Mouse (Mus musculus): ENCODE measurements around the gene Ttc13. TPM values are rescaled to one million over a fixed set of nuclear protein-coding genes. Genes with fewer than 3 reads are reported as not detected.

Ttc13 gene
- total and polyA plus RNA-seq, 2 experiments from 2014 or later: 15.3 to 15.7 TPM

DNA sequence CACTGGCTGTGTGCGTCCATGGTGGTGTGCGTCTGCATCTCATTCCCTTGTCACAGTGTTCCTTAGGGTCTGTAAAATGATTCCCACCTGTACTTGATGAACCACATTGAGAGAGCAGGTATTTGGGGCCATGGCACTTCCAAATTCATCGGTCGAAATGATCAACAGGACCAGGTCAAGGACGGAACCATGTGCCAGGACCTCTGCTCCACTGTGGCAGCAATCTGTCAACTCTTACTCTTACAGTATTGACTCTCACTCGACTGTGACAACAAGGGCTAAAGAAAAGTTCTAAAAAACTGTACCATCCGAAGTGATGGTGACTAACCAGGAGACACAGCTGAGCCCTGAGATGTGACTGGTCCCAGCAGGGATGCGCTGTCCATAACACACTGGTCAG lies 33.7 kb upstream of the Ttc13 start:
- ATAC-seq (ENCODE audit: insufficient read depth, low read depth): no peak
- TF ChIP-seq CTCF (IDR thresholded peaks at IDR 0.05; ENCODE audit: low read depth) (no peak), EP300 (IDR thresholded peaks at IDR 0.05; ENCODE audit: low read depth) (no peak)
- WGBS: 87% methylated on average over 8 of the region's 8 CpGs

DNA sequence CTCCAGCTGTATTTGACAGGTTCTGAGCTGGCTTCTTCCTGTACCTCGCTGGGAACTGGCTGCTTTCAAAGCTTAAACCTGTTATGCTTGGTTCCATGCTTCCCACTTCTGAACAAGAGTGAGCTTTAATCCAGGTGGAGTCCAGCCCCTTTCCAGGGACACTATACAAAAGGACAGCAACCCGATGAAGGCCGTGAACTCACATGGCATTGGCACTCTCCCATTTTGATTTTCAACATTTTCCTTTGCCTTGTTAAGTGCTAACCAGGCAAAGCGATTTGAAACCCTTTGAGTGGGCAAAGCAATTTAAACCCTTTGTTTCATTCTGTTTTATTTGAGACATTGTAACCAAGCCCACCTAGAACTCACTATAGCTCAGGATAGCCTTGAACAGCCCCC lies 33.0 kb upstream of the Ttc13 start:
- Histone ChIP-seq H3K9me3 (replicated peaks; ENCODE audit: control insufficient read depth, low read length) (no peaks in the 10 kb centered on the region), H3K4me3 (ENCODE audit: low read depth, low read length) (no peak overlapping the region), H3K4me2 (ENCODE audit: low read depth, low read length) (no peak overlapping the region), H3K27me3 (ENCODE audit: control insufficient read depth, insufficient read depth, low read length) (peaks cover 35% of the 10 kb centered on the region), H3K9ac (replicated peaks; ENCODE audit: low read depth, low read length) (no peak overlapping the region), H3K4me1 (ENCODE audit: control insufficient read depth, insufficient read depth) (no peaks in the 10 kb centered on the region), H3K36me3 (replicated peaks; ENCODE audit: control insufficient read depth, insufficient read depth, low read length) (no peaks in the 10 kb centered on the region), H3K27ac (ENCODE audit: low read depth) (no peak overlapping the region)
- 49% methylated on average over 4 of the region's 4 CpGs for WGBS
- no peak for ATAC-seq (ENCODE audit: insufficient read depth, low read depth)
- TF ChIP-seq EP300 (IDR thresholded peaks at IDR 0.05; ENCODE audit: low read depth): no peak
- TF ChIP-seq CTCF (IDR thresholded peaks at IDR 0.05; ENCODE audit: low read depth): no peak
- DNase-seq (ENCODE audit: low spot score): no peak

More for the DNA sequence above, 33.7 kb upstream of the Ttc13 start:
- H3K9ac ChIP-seq (replicated peaks; ENCODE audit: low read depth, low read length): no peak overlapping the region
- H3K4me2 ChIP-seq (ENCODE audit: low read depth, low read length): no peak overlapping the region
- no peak for DNase-seq (ENCODE audit: low spot score)
- H3K4me3 ChIP-seq (ENCODE audit: low read depth, low read length): no peak overlapping the region
- no peaks in the 10 kb centered on the region for H3K9me3 ChIP-seq (replicated peaks; ENCODE audit: control insufficient read depth, low read length)
- no peaks in the 10 kb centered on the region for H3K4me1 ChIP-seq (ENCODE audit: control insufficient read depth, insufficient read depth)
- H3K27me3 ChIP-seq (ENCODE audit: control insufficient read depth, insufficient read depth, low read length): peaks cover 28% of the 10 kb centered on the region
- no peaks in the 10 kb centered on the region for H3K36me3 ChIP-seq (replicated peaks; ENCODE audit: control insufficient read depth, insufficient read depth, low read length)
- no peak overlapping the region for H3K27ac ChIP-seq (ENCODE audit: low read depth)

DNA sequence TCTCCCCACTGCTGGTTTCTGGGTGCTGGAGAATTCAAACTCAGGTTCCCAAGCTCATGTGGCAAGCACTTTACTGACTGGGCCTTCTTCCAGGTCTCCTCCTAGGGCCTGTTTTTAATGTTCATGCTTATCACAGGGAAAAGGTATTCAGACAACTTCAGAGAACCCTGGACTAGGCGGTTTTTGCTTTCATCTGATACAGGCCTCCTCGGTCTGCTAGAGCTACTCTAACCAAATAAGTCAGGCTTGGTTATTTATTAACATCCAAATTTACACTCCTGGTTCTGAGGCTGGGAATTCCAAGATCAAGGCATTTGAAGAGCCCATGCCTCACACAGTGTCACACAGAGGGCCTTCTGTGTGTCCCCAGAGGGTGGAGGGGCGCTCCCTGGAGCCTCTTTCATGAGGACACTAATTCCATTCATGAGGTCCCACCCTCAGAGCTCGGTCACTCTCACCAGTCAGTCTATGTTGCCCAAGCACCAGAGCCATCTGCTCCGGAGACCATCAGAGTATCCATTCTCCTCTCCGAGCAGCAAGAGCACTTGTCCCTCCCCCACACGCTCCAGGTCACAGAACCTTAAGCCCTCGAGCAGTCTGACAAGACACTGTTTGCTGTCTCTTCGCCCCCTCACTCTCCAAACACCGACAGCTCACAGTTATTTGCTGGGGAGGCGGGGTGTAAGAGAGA lies 32.5 kb upstream of the Ttc13 start:
- H3K4me2 ChIP-seq (ENCODE audit: low read depth, low read length): no peak overlapping the region
- ATAC-seq (ENCODE audit: insufficient read depth, low read depth) (no peak), DNase-seq (ENCODE audit: low spot score) (no peak)
- H3K9ac ChIP-seq (replicated peaks; ENCODE audit: low read depth, low read length): no peak overlapping the region
- H3K4me3 ChIP-seq (ENCODE audit: low read depth, low read length): no peak overlapping the region
- H3K4me1 ChIP-seq (ENCODE audit: control insufficient read depth, insufficient read depth): no peaks in the 10 kb centered on the region
- no peaks in the 10 kb centered on the region for H3K9me3 ChIP-seq (replicated peaks; ENCODE audit: control insufficient read depth, low read length)
- no peak for TF ChIP-seq CTCF (IDR thresholded peaks at IDR 0.05; ENCODE audit: low read depth)
- TF ChIP-seq EP300 (IDR thresholded peaks at IDR 0.05; ENCODE audit: low read depth): no peak
- no peak overlapping the region for H3K27ac ChIP-seq (ENCODE audit: low read depth)
- peaks cover 35% of the 10 kb centered on the region for H3K27me3 ChIP-seq (ENCODE audit: control insufficient read depth, insufficient read depth, low read length)
- H3K36me3 ChIP-seq (replicated peaks; ENCODE audit: control insufficient read depth, insufficient read depth, low read length): no peaks in the 10 kb centered on the region
- whole genome bisulfite sequencing: 27% methylated on average over 11 of the region's 11 CpGs

DNA sequence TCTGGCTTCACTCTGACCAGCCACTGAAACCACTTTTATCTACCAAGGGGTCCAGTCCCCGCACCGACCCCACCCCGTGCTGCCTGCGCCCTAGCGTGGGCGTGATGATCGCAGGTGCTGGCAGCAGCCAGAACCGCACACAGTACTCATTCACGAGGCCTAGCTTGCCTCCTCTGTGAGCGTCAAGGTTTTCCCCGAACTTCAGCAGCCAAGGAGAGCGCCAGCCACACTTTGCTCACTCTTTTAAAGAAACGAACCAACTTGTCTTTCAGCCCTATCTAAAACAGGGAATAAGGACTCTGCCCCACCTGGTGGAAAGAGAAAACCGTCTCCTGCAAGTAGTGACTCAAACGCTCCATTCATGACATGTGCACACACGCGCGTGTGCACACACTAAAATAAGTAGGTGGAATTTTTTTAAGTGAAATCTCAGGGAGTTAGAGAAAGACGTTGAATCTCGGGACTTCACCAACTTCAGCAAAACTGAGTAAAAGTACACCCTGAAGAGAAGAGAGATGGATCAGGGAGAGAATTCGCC lies 30.6 kb upstream of the Ttc13 start:
- DNase-seq (ENCODE audit: low spot score): no peak
- Histone ChIP-seq H3K4me1 (ENCODE audit: control insufficient read depth, insufficient read depth) (no peaks in the 10 kb centered on the region), H3K9me3 (replicated peaks; ENCODE audit: control insufficient read depth, low read length) (no peaks in the 10 kb centered on the region), H3K9ac (replicated peaks; ENCODE audit: low read depth, low read length) (no peak overlapping the region), H3K36me3 (replicated peaks; ENCODE audit: control insufficient read depth, insufficient read depth, low read length) (no peaks in the 10 kb centered on the region), H3K27me3 (ENCODE audit: control insufficient read depth, insufficient read depth, low read length) (peaks cover 35% of the 10 kb centered on the region), H3K27ac (ENCODE audit: low read depth) (no peak overlapping the region), H3K4me2 (ENCODE audit: low read depth, low read length) (no peak overlapping the region), H3K4me3 (ENCODE audit: low read depth, low read length) (no peak overlapping the region)
- TF ChIP-seq EP300 (IDR thresholded peaks at IDR 0.05; ENCODE audit: low read depth): no peak
- TF ChIP-seq CTCF (IDR thresholded peaks at IDR 0.05; ENCODE audit: low read depth): no peak
- no peak for ATAC-seq (ENCODE audit: insufficient read depth, low read depth)
- WGBS: 53% methylated on average over 21 of the region's 21 CpGs

DNA sequence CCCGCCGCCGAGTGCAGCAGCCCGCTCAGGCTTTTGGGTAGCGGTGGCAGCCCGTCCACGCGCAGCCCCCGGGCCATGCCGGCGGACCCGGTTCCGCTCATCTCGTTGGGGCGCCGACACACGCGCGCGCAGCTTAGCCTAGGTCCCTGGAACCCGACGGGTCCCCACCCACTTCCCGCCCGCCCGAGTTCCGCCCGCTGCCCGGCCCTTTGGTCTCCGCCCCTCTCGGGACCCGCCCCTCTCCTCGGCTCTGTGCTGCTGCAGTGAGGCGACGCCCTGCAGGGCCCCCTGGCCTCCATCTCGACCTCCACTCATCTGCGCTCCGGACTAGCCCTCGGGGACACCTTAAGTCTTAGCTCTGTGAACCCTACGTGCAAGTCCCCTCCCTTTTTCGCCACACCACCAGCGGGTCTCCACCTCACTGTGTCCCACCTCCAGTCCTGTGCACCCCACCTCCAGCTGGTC lies 30.0 kb upstream of the Ttc13 start, which contains the start of gene Fam89a:
TSS of gene Fam89a (minus strand) at position 124 of the 465 bp plus-strand sequence.
- H3K4me1 ChIP-seq (ENCODE audit: control insufficient read depth, insufficient read depth): no peaks in the 10 kb centered on the region
- H3K4me2 ChIP-seq (ENCODE audit: low read depth, low read length): peak within 1 kb of the TSS; percentile 96
- under 1% methylated on average over 37 of the region's 41 CpGs for WGBS
- peak within 1 kb of the TSS; percentile 71 for H3K4me3 ChIP-seq (ENCODE audit: low read depth, low read length)
- peak within 1 kb of the TSS; percentile 33; the same call in 1 of the 2 replicates for H3K9ac ChIP-seq (replicated peaks; ENCODE audit: low read depth, low read length)
- H3K27me3 ChIP-seq (ENCODE audit: control insufficient read depth, insufficient read depth, low read length): peaks cover 35% of the 10 kb centered on the region
- no peaks in the 10 kb centered on the region for H3K36me3 ChIP-seq (replicated peaks; ENCODE audit: control insufficient read depth, insufficient read depth, low read length)
- TF ChIP-seq CTCF (IDR thresholded peaks at IDR 0.05; ENCODE audit: low read depth) (no peak), EP300 (IDR thresholded peaks at IDR 0.05; ENCODE audit: low read depth) (no peak)
- H3K27ac ChIP-seq (ENCODE audit: low read depth): no peak within 1 kb of the TSS
- no peaks in the 10 kb centered on the region for H3K9me3 ChIP-seq (replicated peaks; ENCODE audit: control insufficient read depth, low read length)
- ATAC-seq (ENCODE audit: insufficient read depth, low read depth) (peak; percentile 49), DNase-seq (ENCODE audit: low spot score) (peak; percentile 17)
